Mouse (Mus musculus): ENCODE data around the gene Gpr157.

Gene Gpr157

DNA sequence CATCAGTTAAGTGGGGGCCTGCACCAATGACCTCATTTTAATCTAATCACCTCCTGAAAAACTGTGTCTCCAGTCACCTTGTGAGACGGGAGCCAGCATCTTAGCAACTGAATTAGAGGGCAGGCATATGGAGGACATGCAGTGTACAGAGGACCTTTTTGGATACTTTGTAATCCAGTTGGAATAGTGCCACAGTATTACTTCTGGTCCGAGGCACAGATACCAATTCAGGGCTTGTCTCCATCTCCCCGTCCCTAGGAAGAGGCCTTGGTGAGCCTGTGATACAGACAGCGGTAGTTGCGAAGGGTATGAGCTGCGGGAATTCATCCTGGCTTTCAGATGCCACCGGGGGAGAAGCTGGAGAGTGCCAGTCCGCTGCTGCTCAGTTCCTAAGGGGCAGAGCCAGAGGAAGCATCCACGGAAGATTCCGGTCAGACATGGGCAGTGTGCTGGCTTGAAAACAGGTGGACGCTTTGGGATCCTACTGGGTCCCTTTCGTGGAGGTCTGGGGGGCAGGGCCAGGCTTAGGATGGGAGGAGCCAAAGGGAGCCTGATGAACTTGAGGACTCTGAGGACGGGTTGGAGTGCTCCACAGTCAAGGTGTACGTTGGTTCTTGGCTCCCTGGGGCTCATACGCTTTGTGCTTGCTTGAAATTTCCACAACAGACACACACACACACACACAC is 14.6 kb upstream of the Gpr157 start:
- DNase-seq, result no peak

DNA sequence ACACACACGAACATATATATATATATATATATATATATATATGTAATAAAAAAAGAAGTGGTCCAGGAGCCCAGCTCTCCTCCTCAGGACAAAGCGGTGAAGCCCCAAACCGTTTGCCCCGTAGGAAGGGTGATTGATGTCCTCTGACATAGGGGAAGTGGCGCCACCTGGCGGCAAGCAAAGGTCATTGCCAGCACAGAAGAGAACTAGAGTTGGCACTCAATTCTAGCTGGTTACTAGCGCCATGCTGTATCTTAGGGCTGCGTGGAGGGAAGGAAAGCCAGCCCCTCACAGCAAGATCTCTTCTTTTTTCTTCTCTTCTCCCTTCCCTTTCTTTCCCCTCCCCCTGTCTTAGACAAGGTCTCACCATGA is 14.1 kb upstream of the Gpr157 start:
- DNase-seq, result peak; percentile 52

DNA sequence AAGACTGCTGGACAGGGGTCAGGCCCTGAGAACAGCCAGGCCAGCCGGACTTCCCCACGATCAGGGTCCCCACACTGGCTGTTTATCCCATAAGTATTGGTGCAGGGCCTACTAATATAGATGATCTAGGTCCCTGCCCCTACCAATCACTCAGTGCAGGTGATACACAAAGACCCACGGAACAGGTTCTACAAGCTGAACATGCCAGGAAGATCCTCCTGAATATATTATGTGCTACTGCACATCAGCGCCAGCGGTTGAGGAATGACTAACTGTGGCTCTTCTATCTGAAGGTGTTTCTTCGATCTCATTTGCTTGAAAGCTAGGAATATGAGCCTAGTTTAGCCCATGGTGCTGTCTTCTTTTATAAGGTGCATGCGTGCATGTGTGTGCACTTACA is 11.8 kb upstream of the Gpr157 start:
- no peak for DNase-seq

DNA sequence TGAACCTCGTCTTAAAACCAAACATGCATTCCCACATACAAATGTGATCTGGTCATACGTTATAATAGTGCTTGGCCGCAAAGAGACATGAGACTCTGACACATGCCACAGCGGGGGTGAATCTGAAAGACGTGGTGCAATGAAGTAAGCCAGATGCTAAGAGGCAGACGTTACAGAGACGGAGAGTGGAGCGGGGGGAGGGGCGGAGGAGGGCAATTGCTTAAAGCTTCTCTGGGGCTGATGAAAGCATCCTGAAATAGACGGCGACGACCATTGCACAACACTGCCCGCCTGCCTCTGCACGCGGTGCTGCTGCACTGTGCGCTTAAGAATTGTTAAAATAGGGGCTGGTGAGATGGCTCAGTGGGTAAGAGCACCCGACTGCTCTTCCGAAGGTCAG is 11.0 kb upstream of the Gpr157 start:
- no peak for DNase-seq

DNA sequence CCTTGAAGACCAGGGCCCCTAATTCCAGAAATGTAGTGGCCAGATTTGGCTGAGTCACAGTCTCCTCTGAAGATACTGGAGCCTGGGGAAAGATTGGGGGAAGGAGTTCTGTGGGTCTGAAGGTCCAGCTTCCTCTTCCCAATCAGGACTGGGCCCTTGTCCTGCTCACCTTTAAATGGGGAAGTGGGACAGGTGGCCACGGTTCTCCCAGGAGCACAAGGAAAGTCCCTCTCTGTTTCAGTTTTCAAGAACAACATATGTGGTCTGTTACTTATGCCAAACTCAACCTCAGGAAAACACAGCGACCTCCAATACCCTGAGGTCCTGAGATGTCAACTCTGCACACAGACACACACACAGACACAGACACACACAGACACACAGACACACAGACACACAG is 8.5 kb upstream of the Gpr157 start:
- no peak for DNase-seq

DNA sequence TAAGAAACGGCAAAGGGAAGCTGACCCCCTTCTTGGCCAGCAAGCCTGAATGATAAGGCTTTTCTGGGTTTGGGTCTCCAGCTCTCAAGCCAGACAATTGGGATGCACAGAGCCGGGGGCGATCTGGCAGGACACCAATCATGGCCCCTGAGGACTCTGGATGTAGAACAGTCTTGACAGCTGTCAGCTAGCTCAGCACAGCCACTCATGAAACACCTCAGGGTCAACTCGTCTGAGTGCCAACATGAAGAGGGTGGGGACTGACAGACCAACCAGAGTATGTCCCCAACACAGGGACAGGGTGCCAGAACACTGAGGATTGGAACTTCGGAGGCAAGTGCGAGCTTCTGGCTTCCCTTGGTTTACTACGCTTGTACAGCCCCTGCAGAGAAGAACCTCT is 7.9 kb upstream of the Gpr157 start:
- no peak for DNase-seq

DNA sequence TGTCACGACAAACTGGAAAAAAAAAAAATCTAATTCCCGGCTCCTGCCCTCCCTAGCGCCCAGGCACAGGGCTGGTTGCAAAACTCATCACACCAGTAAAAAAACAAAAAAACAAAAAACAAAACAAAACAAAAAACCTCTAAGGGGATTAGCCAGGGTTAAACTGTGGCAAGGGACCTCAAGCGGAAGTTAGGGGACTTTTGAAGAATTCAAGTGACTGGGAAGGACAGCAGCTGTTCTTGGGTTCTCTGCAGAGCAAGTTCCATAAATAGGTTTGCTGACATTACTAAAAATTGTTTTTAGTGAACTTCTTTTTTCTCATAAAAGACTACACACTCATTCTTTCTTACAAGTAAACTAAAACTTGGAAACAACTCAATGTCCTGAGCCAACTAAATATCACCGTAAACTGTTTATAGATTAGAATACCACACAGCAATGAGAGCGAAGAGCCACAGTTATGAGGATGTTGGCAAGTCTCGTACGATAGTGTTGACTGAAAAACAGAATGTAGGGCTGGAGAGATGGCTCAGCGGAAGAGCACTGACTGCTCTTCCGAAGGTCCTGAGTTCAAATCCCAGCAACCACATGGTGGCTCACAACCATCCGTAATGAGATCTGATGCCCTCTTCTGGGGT is 6.7 kb upstream of the Gpr157 start:
- no peak for DNase-seq

DNA sequence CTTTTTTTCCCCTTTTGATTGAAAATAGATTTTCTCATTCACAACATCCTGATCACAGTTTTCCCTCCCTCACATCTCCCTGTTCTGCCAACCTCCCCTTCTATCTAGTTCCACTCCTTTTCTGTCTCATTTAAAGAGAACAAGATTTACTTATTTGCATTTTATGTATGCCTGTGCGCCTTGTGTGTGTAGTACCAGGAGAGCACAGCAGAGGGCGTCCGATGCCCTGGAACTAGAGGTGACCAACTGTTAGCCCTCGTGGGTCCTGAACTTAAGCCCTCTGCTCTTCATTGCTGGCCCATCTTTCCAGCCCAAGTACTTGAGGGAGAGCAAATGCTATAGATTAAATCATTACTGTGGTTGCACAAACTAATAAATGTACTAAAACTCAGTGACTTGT is 1.8 kb upstream of the Gpr157 start:
- no peak for DNase-seq

DNA sequence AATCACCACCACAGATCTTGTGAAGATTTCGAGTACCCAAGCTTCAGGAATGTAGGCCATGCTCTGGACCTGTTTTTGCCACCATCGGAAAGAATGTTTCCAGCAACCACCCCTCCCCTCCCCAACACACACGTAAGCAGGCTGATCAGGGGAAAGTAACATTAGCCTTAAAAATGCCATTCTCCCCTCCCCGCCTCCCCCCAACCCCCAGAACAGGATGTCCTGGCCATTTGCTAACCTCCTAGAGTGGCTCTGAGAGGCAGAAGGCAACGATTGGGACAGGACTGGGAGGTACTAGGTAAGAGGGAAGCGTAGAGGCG is 364 bp upstream of the Gpr157 start:
- DNase-seq, result no peak

DNA sequence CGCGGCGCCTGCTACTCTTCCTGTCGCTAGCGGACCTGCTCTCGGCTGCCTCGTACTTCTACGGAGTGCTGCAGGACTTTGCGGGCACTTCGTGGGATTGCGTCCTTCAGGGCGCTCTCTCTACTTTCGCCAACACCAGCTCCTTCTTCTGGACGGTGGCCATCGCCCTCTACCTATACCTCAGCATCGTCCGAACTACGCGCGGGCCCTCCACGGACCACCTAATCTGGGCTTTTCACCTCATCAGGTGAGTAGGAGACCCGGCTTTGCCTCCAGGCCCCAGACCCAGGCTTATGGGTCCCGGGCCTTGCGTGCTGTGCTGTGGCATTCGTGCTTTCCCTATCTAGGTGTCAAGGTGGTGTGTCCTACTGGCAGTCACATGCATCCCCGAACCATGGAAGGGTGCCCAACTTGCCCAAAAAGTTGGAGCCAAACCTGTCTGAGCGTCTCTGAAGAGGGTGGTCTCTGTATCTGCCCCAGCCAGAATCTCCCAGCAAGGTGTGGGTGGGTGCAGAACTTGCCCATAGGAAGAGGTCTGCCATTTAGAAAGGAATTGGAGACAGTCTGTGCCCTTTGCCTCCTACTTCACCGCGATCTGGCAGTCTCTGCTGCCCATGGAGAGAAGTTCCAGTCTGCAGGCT is 845 bp downstream of the Gpr157 start:
- no peak for DNase-seq

DNA sequence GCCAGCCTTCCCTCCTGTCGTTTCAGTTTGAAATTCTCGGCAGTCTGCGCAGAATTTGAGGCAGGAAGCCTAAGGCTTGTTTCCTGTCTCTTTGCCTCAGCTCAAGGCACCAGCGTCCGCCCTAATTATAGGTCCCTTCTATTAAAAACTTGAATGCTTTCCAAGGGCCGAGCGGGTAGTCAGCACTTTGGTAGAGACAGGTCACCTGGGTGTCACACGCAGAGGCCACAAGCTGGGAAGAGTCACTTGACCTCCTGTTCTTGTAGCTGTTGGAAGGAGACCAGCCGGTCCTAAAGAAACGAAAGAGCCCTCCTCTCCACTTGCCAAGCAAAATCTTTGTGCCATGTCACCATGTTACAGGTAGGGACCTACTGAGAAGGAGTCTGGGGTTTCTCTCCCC is 2.0 kb downstream of the Gpr157 start:
- DNase-seq, result no peak

DNA sequence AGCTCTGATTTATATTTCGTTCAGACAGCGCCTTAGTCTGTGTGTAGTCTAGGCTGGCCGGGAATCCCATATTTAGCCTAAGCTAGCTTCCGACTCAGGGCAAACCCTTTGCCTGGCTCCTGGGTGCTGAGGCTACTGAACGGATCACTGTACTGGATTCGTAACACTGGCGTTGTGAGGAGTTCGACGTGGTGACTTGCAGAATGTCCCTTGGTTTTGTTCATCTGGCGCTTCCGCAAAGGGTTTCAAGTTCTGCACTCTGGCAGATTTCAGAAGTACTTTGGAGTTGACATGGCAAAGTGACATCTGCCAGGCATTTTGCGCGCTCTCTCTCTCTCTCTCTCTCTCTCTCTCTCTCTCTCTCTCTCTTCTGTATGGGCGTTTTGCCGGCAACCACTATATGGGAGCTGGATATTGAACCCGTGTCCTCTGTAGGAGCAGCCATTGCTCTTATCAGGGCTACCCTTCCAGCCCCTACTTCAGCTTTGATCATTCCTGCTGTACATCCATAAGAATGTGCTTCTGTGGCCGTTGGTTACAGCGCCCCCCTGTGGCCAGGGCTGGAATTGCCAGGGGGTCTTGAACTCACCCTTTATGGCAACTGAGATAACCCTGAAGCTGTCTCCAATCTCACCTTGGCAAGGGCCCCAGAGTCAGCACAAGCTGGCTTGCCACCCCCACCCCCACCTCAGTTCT is 4.9 kb downstream of the Gpr157 start:
- peak; percentile 41 for DNase-seq

DNA sequence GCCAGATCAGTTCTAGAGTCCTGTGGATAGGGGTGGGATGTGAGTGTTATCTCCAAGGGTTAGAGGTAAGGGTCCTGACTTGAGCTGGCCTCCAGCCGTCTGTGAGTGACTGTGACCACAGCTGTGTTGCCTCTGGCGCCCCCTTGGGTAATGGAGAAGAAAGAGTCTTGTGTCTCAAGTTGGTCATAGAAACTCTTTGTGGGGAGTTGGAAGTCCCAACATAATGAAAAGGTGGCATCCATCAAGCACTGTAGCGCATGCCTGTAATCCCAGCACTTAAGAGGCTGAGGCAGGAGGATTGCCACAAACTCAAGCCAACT is 5.4 kb downstream of the Gpr157 start:
- DNase-seq, result no peak

DNA sequence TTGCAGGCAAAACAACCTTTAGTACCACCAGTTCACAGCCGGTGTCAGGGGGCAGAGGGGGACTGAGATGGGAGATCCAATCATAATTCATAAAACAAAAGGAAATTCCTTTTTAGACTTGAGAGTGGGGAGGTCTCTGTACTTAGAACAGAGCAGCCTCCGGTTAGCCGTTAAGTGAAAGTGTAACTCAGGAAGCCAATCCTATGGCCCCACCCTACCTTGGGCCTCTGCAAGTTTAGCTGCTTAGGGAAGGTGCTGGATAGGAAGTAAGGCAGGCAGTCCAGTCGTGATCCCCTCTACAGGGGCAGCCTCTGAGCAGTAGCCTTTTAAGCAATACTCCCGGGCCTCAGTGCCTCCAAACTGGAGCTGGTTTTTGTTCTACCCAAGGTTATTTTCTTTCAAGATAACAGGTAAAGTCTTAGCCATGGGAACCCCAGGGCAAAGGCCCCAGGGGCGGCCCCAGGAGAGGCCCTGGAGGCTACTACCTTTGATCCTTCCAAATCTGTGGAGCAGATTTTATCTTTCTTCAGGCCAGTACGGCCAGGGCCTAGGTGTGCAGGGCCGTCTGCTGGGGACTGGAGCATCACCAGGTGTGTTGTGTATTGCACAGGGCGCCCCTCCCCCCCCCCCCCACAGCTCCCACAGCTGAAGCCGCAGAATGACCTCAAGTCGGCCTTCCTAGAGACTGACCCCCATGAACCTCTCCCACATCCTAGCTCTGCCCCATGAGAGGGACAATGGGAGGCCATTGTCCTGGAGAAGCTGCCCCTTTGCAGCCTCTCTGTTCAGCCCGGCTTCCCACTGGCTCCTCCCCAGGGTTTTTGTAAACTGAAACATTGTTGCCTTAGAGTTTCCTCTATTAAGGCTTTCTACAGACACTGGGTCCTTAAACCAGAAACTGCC is 6.6 kb downstream of the Gpr157 start:
- no peak for DNase-seq

DNA sequence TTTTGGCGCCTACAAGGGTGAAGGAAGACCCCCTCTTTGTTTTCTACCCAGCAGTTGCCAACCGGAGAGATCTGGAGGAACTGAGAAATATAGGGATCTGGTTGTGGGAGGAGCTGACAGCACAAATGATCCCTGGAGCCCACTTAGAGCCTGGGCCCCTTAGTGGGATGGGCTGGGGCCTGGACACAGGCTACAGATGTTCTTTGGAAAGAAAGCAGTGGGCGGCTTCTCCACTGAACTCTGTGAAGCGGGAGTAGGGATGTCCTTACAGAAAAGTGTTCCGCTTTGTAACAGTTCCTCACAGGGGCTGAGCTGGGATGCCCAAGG is 7.3 kb downstream of the Gpr157 start:
- no peak for DNase-seq

DNA sequence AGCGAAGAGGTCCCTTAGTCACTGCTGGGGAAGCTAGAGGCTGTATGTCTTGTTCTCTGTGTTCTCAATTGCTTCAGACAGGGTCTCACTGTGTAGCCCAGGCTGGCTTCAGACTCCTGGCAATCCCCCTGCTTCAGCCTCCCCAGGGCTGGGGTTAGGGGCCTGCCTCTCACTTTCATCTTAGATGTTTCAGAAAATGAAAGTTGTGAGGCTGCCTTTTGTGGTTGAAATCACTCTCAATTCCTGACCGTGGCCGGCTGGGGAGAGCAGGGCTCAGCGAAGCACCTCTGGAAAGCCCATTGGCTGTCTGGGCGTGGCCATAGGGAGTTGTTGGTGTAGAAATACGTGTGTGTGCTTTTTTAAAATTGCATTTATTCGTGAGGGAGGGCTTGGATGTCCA is 9.1 kb downstream of the Gpr157 start:
- DNase-seq, result no peak

DNA sequence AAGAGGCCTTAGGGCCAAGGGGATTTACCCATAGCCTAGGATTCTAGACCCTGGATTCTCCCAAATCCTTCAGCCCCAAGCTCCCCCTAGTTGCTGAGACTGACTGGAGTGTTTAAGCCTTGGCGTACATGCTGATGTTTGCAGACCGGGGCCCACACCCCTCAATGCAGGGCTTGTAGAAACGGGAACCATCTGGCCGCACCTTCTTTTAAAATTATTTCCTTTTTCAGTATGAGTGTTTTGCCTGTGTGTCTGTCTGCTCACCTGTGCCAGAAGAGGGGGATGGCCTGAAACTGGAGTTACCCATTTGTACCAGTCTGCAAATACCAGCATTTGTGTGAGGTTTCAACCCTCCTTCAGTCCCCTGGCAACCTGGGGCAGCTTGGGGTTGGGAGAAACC is 10.7 kb downstream of the Gpr157 start:
- no peak for DNase-seq

DNA sequence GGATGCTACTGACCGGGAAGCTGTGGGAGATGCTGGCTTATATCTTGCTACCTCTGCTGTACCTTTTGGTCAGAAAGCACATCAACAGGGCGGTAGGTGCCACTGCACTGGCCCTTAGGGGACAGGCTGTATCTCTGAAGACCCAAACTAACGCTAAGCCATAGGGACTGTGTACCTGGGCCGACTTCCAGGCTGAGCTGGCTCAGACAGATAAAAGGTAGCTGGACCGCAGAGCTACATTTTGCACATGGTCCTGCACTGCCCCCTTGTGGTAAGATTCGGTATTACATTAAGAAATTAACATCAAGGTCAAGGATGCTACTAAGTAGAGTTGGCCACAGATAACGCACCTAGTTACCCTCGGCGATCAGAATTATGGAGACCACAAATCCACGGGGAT is 11.7 kb downstream of the Gpr157 start:
- DNase-seq, result peak; percentile 54

DNA sequence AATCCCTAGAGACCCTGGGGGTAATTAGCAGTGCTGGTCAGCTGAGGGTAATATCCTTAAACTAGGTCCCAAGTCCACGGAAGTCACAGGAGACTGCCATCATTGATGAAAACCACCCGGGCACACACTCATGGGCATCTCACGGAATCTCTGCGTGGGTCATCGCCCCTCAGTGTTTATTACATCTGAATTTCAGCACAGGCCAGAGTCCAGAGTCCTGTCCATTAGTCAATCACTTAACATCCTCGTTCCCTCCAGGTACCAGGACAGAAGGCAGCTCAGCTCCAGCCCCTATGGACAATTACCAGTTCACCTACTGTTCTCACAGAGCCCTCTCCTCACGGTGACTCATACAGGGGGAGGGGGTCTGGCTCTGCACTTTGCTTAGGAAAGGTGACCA is 15.7 kb downstream of the Gpr157 start:
- no peak for DNase-seq

DNA sequence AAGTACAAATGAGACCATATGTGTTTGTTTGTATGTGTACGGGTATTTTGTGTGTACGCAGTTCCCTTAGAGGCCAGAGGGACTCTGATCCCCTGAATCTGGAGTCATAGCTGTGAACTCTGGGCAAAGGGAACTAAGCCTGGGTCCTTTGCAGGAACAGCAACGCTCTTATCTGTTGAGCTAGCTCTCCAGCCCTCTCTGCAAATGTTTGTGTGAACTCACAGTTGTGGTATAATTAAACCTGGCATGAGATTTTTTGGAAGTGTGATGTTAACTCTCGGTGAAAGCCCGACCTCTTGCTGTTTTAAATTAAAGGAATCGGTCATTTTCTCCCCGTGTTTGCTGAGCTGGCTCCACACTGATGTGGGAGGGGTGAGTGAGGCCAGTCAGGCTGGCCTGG is 18.5 kb downstream of the Gpr157 start:
- DNase-seq, result no peak

DNA sequence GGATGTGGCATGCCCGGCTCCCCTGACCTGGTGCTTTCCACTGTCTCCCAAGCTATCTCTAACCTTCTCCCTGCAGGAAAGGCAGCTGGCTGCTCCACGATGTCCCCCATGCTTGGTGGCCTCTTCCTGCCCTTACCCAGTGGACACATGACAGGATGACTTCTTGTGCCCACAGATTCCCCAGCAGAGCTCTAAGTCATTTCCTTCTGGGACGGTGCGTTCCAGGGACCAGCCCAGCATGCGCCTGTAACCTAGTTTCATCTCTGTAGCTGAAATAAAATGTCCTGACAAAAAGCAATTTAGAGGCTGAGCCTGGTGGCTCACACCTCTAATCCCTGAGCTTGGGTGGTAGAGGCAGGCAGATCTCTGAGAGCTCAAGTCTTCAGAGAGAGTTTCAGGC is 19.5 kb downstream of the Gpr157 start:
- no peak for DNase-seq

DNA sequence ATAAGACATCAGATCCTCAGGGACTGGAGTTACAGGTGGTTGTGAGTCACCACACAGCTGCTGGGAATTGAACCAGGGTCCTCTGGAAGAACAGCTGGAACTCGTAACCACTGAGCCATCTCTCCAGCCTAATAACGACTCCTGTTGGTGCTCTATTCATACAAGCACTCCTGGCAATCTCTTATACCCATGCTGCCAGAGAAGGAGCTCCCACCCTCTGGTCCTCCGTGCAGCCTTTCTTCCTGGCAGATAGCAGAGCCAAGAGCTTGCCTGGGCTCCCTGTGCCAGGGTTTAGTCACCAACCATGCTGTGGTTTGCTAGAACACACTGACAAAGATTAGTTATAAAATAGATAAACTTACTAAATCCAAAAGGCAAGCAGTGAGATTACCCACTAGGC is 22.5 kb downstream of the Gpr157 start:
- DNase-seq, result no peak

DNA sequence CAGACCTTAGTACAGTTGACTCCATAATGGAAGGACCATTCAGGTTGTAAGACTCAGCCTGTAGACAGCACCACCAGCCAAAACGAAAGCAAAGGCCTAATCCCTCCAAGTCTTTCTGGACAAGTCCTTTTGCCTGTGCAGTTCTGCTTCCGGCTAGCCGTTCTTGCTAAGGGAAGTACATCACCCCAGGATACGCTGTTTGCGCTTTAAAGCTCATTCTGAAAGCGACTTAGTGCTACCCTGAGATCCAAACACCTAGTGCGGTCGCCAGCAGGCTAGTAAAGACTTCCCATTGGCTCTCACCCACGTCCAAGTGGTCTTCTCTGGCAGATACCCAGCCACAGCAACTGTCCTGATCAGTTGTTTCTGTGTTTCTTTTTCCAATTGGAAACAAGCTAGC is 23.2 kb downstream of the Gpr157 start:
- no peak for DNase-seq

DNA sequence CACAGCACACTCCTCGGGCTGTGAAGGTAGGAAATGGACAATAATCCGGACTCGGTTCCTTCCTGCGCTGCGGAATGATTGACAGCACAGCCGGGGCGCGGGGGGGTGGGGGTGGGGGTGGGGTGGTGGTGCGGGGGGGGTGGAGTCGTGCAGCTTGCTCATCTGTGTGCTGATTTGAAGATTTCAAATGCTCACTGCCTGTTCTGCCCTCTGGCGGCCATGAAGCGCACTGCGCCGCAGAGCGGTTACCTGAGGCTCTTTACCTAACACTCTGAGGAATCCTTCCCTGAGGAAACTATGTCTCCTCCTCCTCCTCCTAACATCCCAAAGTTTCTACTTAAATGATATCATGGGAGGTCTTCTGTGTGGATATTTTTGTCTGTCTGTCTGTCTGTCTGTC is 25.7 kb downstream of the Gpr157 start:
- DNase-seq, result peak; percentile 86

Data from kidney, adult 18-20 months (tissue).